Mouse (Mus musculus): Measurements from ENCODE around the gene Olfr91.

The Olfr91 gene

DNA sequence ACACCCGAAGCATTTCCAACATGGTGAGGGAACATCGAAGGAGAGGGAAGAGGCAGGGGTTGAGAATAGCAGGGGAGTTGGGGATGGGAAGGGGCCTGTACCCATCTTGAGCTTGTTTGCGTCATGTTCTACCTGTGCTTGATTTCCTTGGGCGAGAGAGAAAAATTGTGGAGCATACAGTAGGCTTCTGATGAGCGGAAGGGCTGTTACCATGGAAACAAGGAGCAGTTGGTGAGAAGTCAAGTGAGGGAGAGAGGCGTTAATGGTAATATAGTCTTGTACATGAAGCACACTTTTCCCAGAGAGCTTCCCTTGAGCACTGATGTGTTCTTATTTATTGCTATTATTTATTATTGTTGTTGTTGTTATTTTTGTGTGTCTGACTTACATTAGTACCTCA lies 41.1 kb downstream of the Olfr91 start:
- no peak for DNase-seq

DNA sequence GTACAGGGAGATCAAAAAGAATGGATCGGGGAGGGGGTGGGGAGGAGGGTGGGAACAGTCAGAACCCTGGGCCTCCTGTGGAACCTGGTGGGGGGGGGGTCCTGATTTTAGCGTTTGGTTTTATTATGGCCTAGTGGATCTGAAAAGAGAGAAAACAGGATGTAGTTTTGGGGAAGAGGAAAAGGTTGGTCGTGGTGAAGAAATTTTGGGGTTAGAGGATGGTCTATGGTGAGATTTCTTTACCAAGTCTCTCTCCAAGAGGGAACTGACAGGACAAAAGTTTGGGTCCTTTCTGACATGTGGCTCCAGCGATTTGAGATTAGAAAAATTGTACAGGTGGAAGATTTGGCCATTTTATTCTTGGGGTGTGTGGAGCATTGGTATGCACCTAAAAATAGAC lies 46.3 kb downstream of the Olfr91 start:
- no peak for DNase-seq

DNA sequence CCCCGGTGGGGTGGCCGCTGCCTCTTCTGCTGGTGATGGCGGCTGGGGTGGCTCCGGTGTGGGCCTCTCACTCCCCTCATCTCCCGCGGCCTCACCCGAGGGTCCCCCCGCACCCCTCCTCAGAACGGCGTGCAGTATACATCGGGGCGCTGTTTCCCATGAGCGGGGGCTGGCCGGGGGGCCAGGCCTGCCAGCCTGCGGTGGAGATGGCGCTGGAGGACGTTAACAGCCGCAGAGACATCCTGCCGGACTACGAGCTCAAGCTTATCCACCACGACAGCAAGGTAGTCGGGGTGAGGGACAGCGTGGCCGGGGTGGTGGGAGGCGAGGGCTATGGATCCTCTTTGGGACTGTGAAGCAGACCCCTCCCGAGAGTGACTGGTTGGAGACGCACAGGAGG lies 47.2 kb downstream of the Olfr91 start:
- no peak for DNase-seq

DNA sequence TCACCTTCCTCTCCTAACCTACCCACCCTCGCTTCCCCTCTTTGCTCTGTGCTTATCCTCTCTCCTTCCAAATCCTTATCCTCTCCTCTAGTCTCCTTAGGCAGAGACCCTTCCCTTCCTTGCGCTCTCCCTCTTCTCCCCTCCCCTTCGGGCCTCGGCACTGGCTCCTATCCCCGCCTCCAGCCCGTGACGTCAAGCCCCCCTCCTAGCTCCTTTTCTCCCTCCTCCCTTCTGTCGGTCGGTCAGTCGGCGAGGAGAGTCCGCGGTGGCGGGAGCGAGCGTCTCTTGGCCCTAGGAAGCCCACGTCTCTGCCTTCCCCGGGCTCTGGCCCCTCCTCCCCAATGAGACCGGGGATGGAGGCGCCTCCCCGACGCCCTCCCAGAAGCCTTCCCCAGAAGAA lies 47.7 kb downstream of the Olfr91 start:
- peak; percentile 95 to 97 for DNase-seq

DNA sequence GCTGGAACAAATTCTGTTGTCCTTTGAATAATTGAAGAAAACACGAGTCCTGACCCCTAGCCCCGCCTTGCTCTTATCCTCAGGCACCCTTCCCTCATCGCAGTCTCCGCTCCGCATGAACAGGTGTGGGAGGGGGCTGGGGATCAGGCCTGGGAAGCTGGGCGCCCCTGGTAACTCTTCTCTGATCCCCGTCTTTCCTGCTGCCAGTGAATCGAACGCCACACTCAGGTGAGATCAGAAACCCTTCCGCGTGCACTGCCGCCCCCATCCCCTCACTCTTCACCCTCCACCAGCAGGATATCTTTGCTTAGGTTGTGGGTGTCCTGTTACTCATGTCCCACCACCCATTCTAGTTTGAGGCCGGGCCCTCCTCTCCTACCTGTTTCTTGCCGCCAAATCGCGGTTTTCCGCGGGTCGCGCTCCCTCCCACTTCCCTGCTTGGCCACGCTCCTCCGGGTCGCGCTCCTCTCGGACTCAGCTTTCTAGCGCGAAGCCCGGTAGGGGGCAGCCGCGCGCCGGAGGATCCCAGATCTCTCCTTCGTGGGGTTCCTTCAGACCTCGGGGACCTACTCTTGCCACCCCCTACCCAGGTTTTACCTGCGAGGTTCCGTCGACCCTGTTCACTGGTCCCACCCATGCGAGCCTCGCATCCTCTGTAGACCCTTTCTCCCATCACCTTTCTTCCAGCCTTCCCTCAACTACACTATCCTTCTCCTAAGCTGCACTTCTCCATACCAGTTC lies 48.3 kb downstream of the Olfr91 start:
- peak; percentile 89 to 94 for DNase-seq

DNA sequence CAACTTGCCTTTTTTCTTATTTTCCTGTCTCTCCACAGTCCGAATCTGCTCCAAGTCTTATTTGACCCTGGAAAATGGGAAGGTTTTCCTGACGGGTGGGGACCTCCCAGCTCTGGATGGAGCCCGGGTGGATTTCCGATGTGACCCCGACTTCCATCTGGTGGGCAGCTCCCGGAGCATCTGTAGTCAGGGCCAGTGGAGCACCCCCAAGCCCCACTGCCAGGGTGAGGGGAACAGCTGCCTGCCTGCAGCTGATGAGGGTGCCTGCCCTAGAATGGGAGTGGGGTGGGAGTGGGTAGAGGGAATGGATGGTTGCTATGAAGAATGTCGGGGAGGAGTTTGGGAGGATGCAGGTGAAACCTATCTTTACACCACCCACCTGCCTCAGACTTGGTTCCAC lies 49.7 kb downstream of the Olfr91 start:
- DNase-seq, result peak; percentile 27 to 35

DNA sequence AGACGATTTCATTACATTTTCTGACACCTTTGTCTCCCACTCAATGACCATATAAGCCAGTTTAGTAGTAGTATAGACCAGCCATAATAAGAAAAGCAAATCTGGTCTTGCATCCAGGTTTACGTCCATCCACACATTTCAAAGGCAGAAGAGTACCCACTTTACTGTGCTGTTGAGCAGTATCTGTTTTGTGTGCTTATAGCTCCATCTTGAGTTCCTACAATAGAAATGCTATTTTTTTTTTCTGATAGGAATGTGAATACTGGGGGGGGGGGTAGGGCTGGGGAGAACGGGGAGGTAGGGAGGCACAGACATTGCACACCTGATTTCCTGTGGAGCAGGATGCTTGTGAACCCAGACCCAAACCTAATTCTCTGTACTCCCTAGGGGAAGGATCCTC lies 50.1 kb downstream of the Olfr91 start:
- DNase-seq, result peak in 1 of 2 experiments; percentile 22

DNA sequence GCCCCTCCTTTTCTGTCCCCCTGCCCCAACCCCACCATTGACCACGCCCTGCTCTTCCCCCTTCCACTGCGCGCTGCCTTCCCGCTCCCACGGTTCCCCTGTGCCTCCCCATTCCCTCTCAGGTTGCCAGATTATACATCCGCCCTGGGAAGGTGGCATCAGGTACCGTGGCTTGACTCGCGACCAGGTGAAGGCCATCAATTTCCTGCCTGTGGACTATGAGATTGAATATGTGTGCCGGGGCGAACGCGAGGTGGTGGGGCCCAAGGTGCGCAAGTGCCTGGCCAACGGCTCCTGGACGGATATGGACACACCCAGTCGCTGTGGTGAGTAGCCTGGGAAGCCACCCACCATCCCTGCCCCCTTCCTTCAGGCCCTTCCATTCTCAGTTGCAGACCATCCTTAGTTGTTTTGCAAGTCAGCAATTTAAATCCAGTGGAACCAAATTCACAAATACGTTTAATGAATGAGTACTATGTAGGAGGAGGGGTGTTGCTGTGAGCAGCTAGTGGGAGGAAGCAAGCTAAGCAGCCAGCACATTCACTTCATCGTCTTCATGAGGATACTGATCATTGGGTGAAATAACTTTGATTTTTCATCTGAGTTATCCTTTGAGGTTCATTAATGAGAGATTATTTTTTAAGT lies 50.6 kb downstream of the Olfr91 start:
- DNase-seq, result peak; percentile 43 to 44

DNA sequence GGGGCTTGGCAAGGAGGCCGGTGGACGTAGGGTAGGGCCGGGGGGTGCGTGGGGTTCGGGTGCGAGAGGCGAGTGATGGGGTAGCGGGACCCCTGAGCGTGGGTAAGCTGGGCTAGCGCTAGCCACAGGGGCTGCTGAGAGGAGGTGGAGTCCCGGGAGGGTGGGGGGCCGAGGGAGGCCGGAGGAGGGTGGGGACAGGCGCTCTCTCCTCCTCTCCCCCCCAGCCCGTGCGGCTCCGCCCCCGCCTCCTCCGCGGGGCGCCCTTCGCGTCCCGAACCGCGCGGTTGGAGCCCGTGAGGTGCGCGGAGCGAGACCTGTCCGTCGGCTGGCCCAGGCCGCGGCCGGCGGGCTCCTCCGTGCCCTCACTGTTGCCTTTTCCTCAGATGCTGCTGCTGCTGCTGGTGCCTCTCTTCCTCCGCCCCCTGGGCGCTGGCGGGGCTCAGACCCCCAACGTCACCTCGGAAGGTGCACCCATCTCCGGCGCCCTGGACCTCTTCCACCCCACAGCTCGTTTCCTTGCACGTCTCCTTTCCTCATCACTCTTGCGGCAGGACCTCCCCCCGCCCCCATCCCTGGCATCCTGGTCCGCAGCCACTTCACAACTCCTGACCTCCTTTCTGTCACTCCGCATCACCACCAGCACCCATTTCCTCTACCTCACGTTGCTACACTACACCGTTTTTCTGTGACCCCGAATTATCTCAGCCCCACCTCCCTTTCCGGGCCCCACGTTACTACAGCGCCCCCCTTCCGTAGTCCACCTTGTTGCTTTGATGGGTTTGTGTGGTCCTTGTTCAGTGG lies 51.6 kb downstream of the Olfr91 start:
- DNase-seq, result peak in 1 of 2 experiments; percentile 87

DNA sequence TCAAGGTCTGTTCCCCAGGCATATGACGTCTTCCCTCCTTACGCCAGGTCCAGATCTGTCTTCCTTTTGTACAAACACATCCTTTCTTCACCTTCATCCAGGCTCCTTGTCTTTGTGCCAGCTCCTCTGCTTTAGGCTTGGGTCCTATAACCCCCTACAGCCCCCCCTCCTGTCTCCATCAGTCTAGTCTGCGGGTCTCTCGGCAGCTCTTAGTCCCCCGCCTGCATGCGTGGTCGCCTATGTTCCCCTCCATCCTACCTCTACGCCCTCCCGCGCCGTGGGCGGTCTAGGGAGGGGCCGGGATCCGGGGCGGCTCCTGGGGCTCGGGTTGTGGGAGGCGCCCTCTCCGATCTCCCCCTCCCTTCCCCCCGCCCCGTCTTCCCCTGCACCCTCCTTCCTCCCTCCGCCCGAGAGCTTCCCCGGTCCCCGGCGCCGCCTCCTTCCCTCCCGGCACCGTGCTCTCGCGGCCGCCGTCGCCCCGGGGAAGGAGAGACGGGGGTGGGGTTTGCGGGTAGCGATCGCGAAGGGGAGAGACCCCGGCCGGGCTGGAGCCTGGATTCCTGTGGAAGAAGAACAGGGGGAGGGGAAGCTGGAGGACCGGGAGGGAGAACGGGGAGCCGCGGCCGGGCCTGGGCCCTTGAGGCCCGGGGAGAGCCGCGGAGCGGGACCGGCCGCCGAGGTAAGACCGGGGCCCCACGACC lies 52.3 kb downstream of the Olfr91 start, which contains the start of gene Gabbr1:
TSS of gene Gabbr1 (plus strand) at position 356 of the 701 bp plus-strand sequence.
- peak; percentile 88 to 94 for DNase-seq

DNA sequence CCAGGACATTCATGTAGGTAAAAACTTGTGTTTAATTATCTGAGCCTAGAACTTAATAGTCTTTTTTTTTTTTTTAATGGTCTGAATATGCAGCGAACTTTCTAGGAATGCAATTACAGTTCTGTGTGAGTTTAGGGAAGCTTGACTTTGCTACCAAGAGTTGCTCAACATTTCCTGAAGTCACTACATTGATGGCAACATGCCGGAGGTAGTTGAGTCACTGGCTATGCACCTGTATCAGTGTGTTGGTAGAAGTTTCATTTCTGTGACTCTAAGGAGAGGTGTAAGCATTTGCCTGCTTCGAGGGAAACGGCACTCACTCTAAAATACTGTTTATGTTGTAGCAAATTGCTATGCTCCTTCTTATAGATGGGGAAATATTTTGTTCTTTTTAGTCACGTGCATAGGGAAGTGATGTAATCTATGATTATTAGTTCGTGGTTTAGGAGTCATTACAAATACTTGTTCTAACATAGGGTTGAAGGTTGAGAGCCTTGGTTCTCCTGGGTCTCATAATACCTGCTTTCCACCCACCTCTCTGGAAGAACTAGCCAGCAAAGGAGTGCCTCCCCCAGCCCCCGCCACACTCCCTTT lies 53.3 kb downstream of the Olfr91 start:
- DNase-seq, result no peak

Data from cerebellum, postnatal 25 days (tissue).